Mouse (Mus musculus) forebrain, embryonic 14.5 days (tissue): ENCODE data around the gene Entpd3. TPM values are rescaled to one million over a fixed set of nuclear protein-coding genes. Genes with fewer than 3 reads are reported as not detected.
A peak's percentile ranks its signal among the peaks of the same experiment; 100 is the strongest.

ENCODE experiments used
- ATAC-seq: fragments of 200-750 bp; cut with Nextera tagmentation; 2 replicates; pipeline ENCODE4 v1.8.0; 2017; ENCODE audit warnings: mild to moderate bottlenecking, moderate library complexity
- DNase-seq: peaks from one replicate; pipeline ENCODE4 v3.0.0-alpha.2; 2015; ENCODE audit warnings: low spot score
- H3K27ac ChIP-seq: fragments of 300-500 bp; sonication (generic); 2 replicates; pipeline ENCODE4 v1.5.1; 2014; ENCODE audit warnings: low read depth, mild to moderate bottlenecking, control low read depth, low read length, moderate library complexity
- H3K27me3 ChIP-seq: fragments of 300-500 bp; sonication (generic); replicated peaks from 2 replicates; pipeline ENCODE4 v1.6.1; 2014; ENCODE audit warnings: low read length, control low read depth, mixed read lengths; ENCODE audit not compliant: control insufficient read depth, insufficient read depth
- H3K36me3 ChIP-seq: fragments of 300-500 bp; sonication (generic); 2 replicates; pipeline ENCODE4 v1.6.1; 2014; ENCODE audit warnings: low read length, control low read depth; ENCODE audit not compliant: control insufficient read depth, insufficient read depth
- H3K4me1 ChIP-seq: fragments of 300-500 bp; sonication (generic); 2 replicates; pipeline ENCODE4 v1.6.1; 2014; ENCODE audit warnings: antibody characterized with exemption, low read length, control low read depth; ENCODE audit not compliant: control insufficient read depth, insufficient read depth
- H3K4me2 ChIP-seq: fragments of 300-500 bp; sonication (generic); 2 replicates; pipeline ENCODE4 v1.6.1; 2014; ENCODE audit warnings: mild to moderate bottlenecking, control low read depth, low read length
- H3K4me3 ChIP-seq: fragments of 300-500 bp; sonication (generic); 2 replicates; pipeline ENCODE4 v1.5.1; 2014; ENCODE audit warnings: low read depth, low read length, control low read depth
- H3K9ac ChIP-seq: fragments of 300-500 bp; sonication (generic); 2 replicates; pipeline ENCODE4 v1.6.1; 2014; ENCODE audit warnings: mild to moderate bottlenecking, low read length, control low read depth, moderate library complexity
- H3K9me3 ChIP-seq: fragments of 300-500 bp; sonication (generic); replicated peaks from 2 replicates; pipeline ENCODE4 v1.6.1; 2016; ENCODE audit warnings: low read length, control low read depth, mixed read lengths; ENCODE audit not compliant: control insufficient read depth
- WGBS: fragments of 180-500 bp; shearing (Covaris S2); extraction: QIAGEN DNeasy Blood & Tissue Kit; methylation state at CpG from one replicate; pipeline ENCODE4 v1.1.7; 2014; 5-methylcytosine and 5-hydroxymethylcytosine counted together
- polyA plus RNA-seq: library from polyadenylated mRNA; unstranded; fragments of >200 nt; fragmentation: Nextera tagmentation; extraction: Ambion mirVana; gene quantifications from 2 replicates; pipeline ENCODE4 v1.2.1, GENCODE M21; 2014

The Entpd3 gene
- polyA plus RNA-seq, 1 experiment from 2014 or later = 1.1 TPM

DNA sequence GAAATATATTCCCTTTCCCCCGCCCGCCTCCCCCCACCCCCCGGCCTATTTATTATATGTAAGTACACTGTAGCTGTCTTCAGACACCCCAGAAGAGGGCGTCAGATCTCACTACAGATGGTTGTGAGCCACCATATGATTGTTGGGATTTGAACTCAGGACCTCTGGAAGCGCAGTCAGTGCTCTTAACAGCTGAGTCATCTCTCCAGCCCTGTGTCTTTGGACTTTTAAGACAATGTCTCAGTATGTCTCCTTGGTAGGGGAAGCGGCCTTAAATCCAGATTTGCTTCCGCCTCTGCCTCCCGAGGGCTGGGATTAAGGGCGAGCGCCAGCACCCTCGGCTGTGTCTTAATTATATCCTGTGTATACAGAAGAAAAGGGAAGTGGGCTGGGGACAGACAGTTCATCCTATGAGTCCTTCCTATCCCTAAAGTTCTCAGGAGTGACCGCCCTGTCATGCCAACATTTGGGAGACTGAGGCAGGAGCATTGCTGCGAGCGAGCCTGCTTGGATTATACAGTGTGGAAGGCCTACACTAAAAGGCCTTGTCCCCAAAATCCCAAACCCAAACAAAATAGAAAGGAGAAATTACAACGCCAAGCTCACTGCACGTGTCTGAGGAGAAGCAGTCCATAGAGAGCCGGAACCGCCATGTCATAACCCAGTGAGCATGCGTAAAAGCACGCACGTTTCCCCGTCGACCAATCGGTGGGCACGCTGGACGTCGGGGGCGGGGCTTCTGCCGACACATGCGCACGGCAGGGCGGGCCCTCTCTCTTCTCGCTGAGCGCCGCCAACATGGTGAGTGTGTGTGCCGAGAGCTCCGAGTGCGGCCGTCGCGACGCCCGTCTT, 31.3 kb downstream of the Entpd3 start, which contains the start of gene Rpl14:
Rpl14 (plus strand) TSS at position 704 of the 852 bp plus-strand sequence.
- Histone ChIP-seq H3K27me3 (no peaks in the 10 kb centered on the region), H3K36me3 (peaks cover 37% of the 10 kb centered on the region), H3K27ac (peak within 1 kb of the TSS; percentile 72), H3K9ac (peak within 1 kb of the TSS; percentile 90), H3K9me3 (no peaks in the 10 kb centered on the region), H3K4me2 (peak within 1 kb of the TSS; percentile 86), H3K4me1 (peaks cover 10% of the 10 kb centered on the region), H3K4me3 (peak within 1 kb of the TSS; percentile 79)
- WGBS = 7% methylated on average over 40 of the region's 43 CpGs
- DNase-seq (peak; percentile 98), ATAC-seq (peak; percentile 98)

DNA sequence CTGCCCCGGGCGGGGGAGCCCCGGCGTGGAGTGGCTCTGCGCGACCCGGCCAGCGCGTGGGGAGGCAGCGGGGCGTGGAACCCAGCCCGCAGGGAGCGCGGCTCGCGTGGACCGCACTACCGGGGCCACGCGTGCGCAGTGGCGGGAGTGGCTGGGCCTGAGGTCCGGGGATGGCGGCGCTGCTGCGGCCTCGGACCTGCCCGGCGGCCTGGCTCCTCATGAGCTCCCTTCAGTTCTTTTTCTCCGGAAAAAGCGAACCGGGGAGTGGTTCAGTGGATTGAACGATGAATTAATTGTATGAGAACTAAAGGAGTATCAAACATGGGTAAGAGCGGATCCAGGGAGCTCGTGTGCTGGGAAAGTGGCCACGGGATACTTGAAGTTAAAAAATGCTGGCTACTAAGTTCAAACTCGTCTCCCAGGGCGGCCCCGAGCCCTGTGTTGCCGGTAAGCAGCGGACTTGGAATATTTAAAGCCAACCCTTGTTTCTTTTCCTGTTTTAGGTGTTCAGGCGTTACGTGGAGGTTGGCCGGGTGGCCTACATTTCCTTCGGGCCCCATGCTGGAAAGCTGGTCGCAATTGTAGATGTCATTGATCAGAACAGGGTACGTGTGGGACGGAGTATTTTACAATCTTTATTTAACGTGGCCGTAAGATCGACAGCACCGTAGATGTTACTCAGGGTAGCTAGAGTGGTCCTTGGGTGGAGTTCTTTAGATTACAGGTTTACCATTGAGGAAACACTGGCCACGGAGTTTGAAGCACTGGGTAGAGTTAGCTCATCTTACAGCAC, 32.2 kb downstream of the Entpd3 start:
- Histone ChIP-seq H3K4me3 (peak overlapping the region; percentile 79), H3K27ac (peak overlapping the region; percentile 72), H3K9ac (peak overlapping the region; percentile 90), H3K9me3 (no peaks in the 10 kb centered on the region), H3K4me1 (peaks cover 10% of the 10 kb centered on the region), H3K4me2 (peak overlapping the region; percentile 86), H3K27me3 (no peaks in the 10 kb centered on the region), H3K36me3 (peaks cover 42% of the 10 kb centered on the region)
- DNase-seq (no peak), ATAC-seq (peak; percentile 81)
- 1% methylated on average over 53 of the region's 53 CpGs for WGBS

DNA sequence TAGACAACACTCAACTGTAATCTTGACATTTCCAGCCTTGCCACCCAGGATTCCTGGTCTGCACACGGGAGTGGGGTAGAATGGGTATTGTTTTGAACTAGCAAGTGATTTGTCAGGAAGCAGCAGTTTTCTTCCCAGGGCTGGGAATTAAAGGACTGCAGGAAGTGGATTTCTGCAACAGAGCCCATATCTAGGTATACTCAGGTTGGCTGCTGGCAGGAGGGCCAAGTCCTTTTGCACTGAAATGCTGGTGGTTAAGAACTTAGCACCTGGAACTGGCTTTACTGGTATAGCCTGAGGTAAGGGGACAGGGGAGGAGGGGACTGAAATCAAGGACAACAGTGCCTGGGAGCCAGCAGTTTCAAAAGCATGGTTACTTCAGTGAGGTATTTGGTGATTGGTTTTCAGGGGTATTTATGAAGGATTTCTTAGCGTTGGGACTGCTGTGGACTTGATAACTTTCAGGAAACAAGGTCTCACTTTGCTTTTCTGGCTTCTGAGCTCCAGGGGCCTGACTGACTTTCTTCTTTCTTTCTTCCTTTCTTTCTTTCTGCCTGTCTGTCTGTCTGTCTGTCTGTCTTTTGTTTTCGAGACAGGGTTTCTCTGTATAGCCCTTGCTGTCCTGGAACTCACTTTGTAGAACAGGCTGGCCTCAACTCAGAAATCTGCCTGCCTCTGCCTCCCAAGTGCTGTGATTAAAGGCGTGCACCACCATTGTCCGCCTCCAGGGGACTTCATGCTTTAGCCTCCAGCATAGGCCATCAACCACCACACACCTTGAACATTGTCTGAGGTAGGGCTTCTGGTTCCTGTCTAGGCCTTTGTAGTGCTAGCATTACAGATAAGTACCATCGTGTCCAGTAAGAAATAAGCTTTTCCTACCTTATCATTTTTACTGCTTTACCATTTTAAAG, 36.4 kb downstream of the Entpd3 start:
- Histone ChIP-seq H3K4me3 (no peak overlapping the region), H3K36me3 (peaks cover 42% of the 10 kb centered on the region), H3K9me3 (no peaks in the 10 kb centered on the region), H3K27me3 (no peaks in the 10 kb centered on the region), H3K4me2 (peak overlapping the region; percentile 92; the same call in 1 of the 2 replicates), H3K9ac (no peak overlapping the region), H3K4me1 (peaks cover 7% of the 10 kb centered on the region), H3K27ac (0 out of 2 replicates have a peak overlapping the region, but pooled peaks have one; percentile 27)
- 58% methylated on average over 6 of the region's 6 CpGs for WGBS
- ATAC-seq (no peak), DNase-seq (no peak)

DNA sequence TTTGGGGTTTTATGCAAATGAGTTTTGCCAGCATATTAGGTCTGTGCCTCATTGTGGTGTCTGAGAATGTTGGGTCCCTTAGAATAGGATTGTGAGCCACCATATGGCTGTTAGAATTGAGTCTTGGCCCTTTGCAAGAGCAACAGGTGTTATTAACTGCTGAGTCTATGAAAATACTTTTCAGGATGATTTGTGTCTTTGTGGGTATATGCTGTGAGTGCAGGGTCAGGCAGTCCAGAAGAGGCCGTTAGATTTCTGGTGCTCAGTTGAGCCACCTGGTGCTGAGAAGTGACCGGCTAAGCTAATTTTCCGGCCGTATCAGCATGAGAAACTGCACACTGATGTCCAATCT, 37.0 kb downstream of the Entpd3 start:
- Histone ChIP-seq H3K4me3 (peak overlapping the region; percentile 64), H3K27me3 (no peaks in the 10 kb centered on the region), H3K27ac (no peak overlapping the region), H3K4me1 (peaks cover 7% of the 10 kb centered on the region), H3K36me3 (peaks cover 42% of the 10 kb centered on the region), H3K9me3 (no peaks in the 10 kb centered on the region), H3K4me2 (peak overlapping the region; percentile 92), H3K9ac (no peak overlapping the region)
- ATAC-seq = no peak
- DNase-seq = no peak
- 3% methylated on average over 4 of the region's 4 CpGs for WGBS

DNA sequence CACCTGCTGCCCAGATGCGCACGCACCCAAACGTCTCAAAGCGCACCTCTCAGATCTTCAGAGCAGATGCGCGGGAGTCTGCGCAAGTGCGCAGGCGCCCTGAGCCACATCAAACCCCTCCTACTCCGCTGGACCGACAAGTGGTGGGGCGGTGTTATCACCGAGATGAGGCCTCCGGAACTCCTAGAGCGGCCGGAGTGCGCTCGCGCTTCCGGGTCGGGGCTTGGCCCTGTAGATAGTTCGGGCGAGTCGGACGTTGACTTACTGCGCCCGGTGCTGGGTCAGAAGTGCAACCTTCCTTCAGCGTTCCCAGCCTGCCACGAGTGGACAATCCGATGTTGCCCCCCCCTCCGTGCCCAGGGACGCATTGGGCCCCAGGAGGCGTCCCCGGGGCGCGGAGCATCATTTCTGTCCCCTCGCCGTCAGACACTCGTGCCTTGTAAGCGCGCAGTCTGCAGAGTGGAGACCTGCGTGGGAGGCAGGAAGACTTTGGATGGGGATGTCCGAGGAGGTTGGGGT, 37.6 kb downstream of the Entpd3 start:
- Histone ChIP-seq H3K9ac (peak overlapping the region; percentile 87), H3K4me2 (peak overlapping the region; percentile 92), H3K36me3 (peaks cover 42% of the 10 kb centered on the region), H3K27ac (0 out of 2 replicates have a peak overlapping the region, but pooled peaks have one; percentile 30), H3K4me3 (peak overlapping the region; percentile 64), H3K4me1 (peaks cover 7% of the 10 kb centered on the region), H3K27me3 (no peaks in the 10 kb centered on the region), H3K9me3 (no peaks in the 10 kb centered on the region)
- WGBS = under 1% methylated on average over 43 of the region's 43 CpGs
- ATAC-seq (peak; percentile 95), DNase-seq (peak; percentile 98)

DNA sequence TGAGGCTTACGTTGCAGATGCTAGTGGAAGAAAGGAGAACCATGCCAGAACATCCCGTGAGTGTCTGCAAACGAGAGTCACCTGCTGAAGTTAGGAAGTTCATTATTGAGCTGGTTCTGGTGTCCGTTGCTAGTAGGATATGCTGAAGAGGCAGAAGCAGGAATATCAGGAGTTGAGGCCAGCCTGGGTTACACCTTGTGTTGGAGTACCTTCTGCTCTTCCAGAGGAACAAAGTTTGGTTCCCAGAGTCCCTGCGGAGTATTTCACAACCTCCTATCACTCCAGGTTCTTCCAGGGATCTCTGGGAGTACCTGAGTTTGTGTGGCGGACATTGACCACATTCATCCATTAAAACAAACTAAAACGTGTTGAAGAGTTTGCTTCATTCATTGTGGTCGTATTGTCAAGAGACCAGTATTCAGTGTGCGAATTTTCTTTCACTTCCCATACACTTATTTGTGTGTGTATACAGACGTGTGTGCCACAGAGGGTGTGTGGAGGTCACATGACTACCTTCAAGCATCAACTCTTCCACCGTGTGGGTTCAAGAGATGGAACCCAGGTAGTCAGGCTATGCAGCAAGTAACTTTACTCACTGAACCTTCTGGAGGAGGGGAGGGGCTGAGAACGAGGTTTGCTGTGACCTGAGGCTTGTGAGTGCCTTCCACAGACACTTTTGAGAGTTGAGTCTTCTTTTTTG, 38.2 kb downstream of the Entpd3 start:
- Histone ChIP-seq H3K4me3 (peak overlapping the region; percentile 64), H3K9me3 (no peaks in the 10 kb centered on the region), H3K9ac (peak overlapping the region; percentile 87), H3K27ac (no peak overlapping the region), H3K36me3 (peaks cover 36% of the 10 kb centered on the region), H3K27me3 (no peaks in the 10 kb centered on the region), H3K4me1 (peaks cover 9% of the 10 kb centered on the region; the same call in 1 of the 2 replicates), H3K4me2 (peak overlapping the region; percentile 92)
- no peak for ATAC-seq
- 59% methylated on average over 12 of the region's 12 CpGs for WGBS
- no peak for DNase-seq

DNA sequence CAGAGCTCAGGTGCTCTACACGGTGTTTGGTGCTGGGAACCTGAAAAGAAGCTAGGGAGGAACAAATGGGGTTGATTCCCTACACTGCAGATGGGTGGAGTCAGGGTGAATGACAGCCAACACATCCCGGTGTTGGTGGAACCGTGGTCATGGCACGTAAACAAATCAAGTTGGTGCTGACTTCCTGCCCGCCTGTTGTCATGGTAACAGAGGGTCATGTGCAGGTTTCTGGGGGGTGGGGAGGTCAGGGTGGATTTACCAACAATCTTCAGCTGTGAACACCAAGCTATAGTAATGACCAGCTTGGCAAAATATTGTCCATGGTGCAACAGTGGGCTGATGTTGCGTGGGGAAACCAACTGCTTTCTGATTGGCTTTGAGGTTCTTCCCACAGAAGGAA, 39.1 kb downstream of the Entpd3 start:
- Histone ChIP-seq H3K27me3 (no peaks in the 10 kb centered on the region), H3K4me1 (peaks cover 10% of the 10 kb centered on the region; the same call in 1 of the 2 replicates), H3K9me3 (no peaks in the 10 kb centered on the region), H3K27ac (no peak overlapping the region), H3K9ac (no peak overlapping the region), H3K36me3 (peaks cover 28% of the 10 kb centered on the region), H3K4me3 (no peak overlapping the region), H3K4me2 (no peak overlapping the region)
- ATAC-seq (no peak), DNase-seq (no peak)
- 73% methylated on average over 6 of the region's 6 CpGs for WGBS
